Mouse (Mus musculus) cerebral cortex, adult 2 months (tissue): ENCODE results near the gene Olfr789.

Experiments
- WGBS: fragments of 180-500 bp; shearing (Covaris S2); methylation state at CpG from one replicate; pipeline ENCODE4 v1.1.7; 2018; 5-methylcytosine and 5-hydroxymethylcytosine counted together

The Olfr789 gene

DNA sequence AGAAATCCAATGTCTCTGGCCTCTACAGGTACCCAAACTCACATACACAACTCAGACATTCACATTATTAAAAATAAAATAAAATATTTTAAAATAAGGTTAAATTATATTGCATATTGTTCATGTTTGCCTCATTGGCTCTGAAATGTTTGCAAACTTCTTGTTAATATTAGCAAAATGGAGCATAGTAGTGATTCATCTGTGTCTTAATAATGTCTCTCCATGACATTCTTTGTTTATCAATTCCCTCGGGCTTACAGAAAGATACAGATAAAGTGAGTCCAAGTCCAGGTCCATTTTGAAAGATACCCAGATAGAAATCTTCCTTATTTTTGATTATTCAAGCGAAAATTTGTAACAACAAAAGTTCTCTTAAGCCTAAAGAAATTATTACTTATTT, at the start of gene Olfr789:
Gene Olfr789, plus strand, starts transcription at position 301 of the 400 bp plus-strand sequence.
- WGBS = 64% methylated on average over 2 of the region's 2 CpGs

- WGBS = 86% methylated on average over 3 of the region's 3 CpGs
Observed at GRCm38 (mm10) chr10:129461562-129461961, 23.0 kb upstream of the Olfr789 start, which contains the start of gene Olfr787. Gene Olfr787, plus strand, starts transcription at chr10:129461862.

GRCm38 (mm10) chr10:129470698-129471097, 13.9 kb upstream of the Olfr789 start, which contains the start of gene Olfr788:
Gene Olfr788, plus strand, starts transcription at chr10:129470998.

DNA sequence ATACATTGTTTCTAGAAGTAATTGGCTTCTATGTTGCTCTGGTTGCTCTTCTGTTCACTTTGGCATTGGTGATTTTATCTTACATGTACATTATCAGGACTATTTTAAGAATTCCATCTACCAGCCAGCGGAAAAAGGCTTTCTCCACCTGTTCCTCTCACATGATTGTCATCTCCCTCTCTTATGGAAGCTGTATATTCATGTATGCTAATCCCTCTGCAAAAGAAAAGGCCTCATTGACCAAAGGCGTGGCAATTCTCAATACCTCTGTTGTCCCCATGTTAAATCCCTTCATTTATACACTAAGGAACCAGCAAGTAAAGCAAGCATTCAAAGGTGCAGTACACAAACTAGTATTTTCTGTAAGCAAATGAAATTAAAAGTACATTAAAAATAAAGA, 11.3 kb upstream of the Olfr789 start:
- WGBS = 62% methylated on average over 2 of the region's 2 CpGs

DNA sequence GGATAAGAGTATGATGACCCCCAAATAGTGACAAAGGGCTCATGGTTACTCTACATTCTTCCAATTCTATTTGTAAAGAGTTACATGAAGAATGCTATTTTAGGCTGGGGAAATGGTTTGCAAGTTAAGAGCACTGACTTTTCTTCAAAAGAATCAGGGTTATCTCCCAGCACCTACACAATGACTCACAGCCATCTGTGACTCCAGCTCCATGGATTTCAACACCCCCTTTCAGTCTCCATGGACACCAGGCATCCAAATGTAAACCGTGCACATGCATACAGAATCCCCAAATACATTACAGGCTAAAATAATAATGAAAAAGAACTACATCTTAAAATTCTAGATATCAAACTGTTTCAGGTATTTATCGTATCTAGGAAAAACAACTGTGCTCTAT, 5.5 kb downstream of the Olfr789 start:
- 48% methylated on average over 2 of the region's 2 CpGs for WGBS

GRCm38 (mm10) chr10:129498192-129498591, 13.6 kb downstream of the Olfr789 start, which contains the start of gene Olfr790:
Gene Olfr790, plus strand, starts transcription at chr10:129498492.

DNA sequence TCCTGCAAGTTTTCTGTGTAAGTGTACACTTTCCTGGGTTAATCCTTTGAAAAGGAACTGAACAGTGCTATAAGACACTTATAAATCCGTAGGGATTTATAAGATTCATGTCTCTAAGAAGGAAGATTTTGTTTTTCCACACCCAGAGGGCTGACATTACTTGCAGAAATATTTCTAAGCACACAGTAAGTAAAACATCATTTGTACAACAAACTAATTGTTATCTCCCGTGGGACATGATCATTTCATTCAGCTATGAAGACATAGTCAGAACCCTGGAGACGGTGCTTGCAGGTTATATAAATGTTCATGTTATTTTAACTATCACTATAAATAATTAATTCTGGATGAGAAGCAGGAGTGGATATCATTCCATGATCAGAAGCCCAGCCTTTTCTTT, 36.9 kb downstream of the Olfr789 start, which contains the start of gene Olfr791:
Gene Olfr791, plus strand, starts transcription at position 301 of the 400 bp plus-strand sequence.
- 72% methylated on average over 3 of the region's 3 CpGs for WGBS

GRCm38 (mm10) chr10:129538862-129539261, 54.3 kb downstream of the Olfr789 start, which contains the start of gene Olfr792:
Gene Olfr792, plus strand, starts transcription at chr10:129539162.
- 93% methylated on average over 1 of the region's 1 CpGs for WGBS
